Mouse (Mus musculus): ENCODE data around the gene Fhit. TPM values are rescaled to one million over a fixed set of nuclear protein-coding genes. Genes with fewer than 3 reads are reported as not detected.
A peak's percentile ranks its signal among the peaks of the same experiment; 100 is the strongest.

Fhit gene
- total and polyA plus RNA-seq, 2 experiments from 2014 or later = 2.5 to 12.5 TPM

- no peak for ATAC-seq
- 93% methylated on average over 5 of the region's 5 CpGs for WGBS
- no peak for TF ChIP-seq CTCF (IDR thresholded peaks at IDR 0.05; ENCODE audit: low read depth)
- Histone ChIP-seq H3K4me1 (ENCODE audit: insufficient read depth, low read length) (no peaks in the 10 kb centered on the region), H3K4me3 (ENCODE audit: low read length) (no peak overlapping the region), H3K27ac (no peak overlapping the region), H3K9me3 (ENCODE audit: low read length) (no peaks in the 10 kb centered on the region), H3K27me3 (ENCODE audit: insufficient read depth, low read length) (no peaks in the 10 kb centered on the region), H3K4me2 (ENCODE audit: low read depth, low read length) (no peak overlapping the region), H3K36me3 (ENCODE audit: insufficient read depth, low read length) (no peaks in the 10 kb centered on the region), H3K9ac (replicated peaks; ENCODE audit: low read length) (no peak overlapping the region)
- DNase-seq (ENCODE audit: low spot score) = no peak
Observed at GRCm38 (mm10) chr14:10205699-10206098, 956.1 kb downstream of the Fhit start.

- no peaks in the 10 kb centered on the region for H3K9me3 ChIP-seq (ENCODE audit: low read length)
- H3K4me1 ChIP-seq (ENCODE audit: insufficient read depth, low read length) = no peaks in the 10 kb centered on the region
- DNase-seq (ENCODE audit: low spot score) (no peak), ATAC-seq (no peak)
- H3K4me3 ChIP-seq (ENCODE audit: low read length) = no peak overlapping the region
- WGBS = 85% methylated on average over 4 of the region's 4 CpGs
- TF ChIP-seq CTCF (IDR thresholded peaks at IDR 0.05; ENCODE audit: low read depth) = no peak
- no peak overlapping the region for H3K27ac ChIP-seq
- H3K36me3 ChIP-seq (ENCODE audit: insufficient read depth, low read length) = no peaks in the 10 kb centered on the region
- no peak overlapping the region for H3K9ac ChIP-seq (replicated peaks; ENCODE audit: low read length)
- H3K4me2 ChIP-seq (ENCODE audit: low read depth, low read length) = no peak overlapping the region
- H3K27me3 ChIP-seq (ENCODE audit: insufficient read depth, low read length) = no peaks in the 10 kb centered on the region
Observed at GRCm38 (mm10) chr14:10205290-10205689, 956.5 kb downstream of the Fhit start.

- no peak overlapping the region for H3K4me3 ChIP-seq (ENCODE audit: low read length)
- 77% methylated on average over 5 of the region's 5 CpGs for WGBS
- H3K27me3 ChIP-seq (ENCODE audit: insufficient read depth, low read length) = no peaks in the 10 kb centered on the region
- H3K4me2 ChIP-seq (ENCODE audit: low read depth, low read length) = no peak overlapping the region
- no peak overlapping the region for H3K9ac ChIP-seq (replicated peaks; ENCODE audit: low read length)
- H3K27ac ChIP-seq = no peak overlapping the region
- ATAC-seq (no peak), DNase-seq (ENCODE audit: low spot score) (no peak)
- no peaks in the 10 kb centered on the region for H3K9me3 ChIP-seq (ENCODE audit: low read length)
- H3K36me3 ChIP-seq (ENCODE audit: insufficient read depth, low read length) = no peaks in the 10 kb centered on the region
- H3K4me1 ChIP-seq (ENCODE audit: insufficient read depth, low read length) = no peaks in the 10 kb centered on the region
- TF ChIP-seq CTCF (IDR thresholded peaks at IDR 0.05; ENCODE audit: low read depth) = no peak
Observed at GRCm38 (mm10) chr14:10194130-10194529, 967.7 kb downstream of the Fhit start.

- DNase-seq (ENCODE audit: low spot score) (no peak), ATAC-seq (no peak)
Observed at GRCm38 (mm10) chr14:10171761-10172160, 990.1 kb downstream of the Fhit start.

GRCm38 (mm10) chr14:10166641-10167429 is 995.0 kb downstream of the Fhit start:
- WGBS = 52% methylated on average over 6 of the region's 6 CpGs
- no peak for TF ChIP-seq CTCF (IDR thresholded peaks at IDR 0.05; ENCODE audit: low read depth)
- H3K4me3 ChIP-seq (ENCODE audit: low read length) = no peak overlapping the region
- H3K36me3 ChIP-seq (ENCODE audit: insufficient read depth, low read length) = no peaks in the 10 kb centered on the region
- ATAC-seq (no peak), DNase-seq (ENCODE audit: low spot score) (peak; percentile 18)
- H3K27me3 ChIP-seq (ENCODE audit: insufficient read depth, low read length) = no peaks in the 10 kb centered on the region
- H3K27ac ChIP-seq = no peak overlapping the region
- no peak overlapping the region for H3K9ac ChIP-seq (replicated peaks; ENCODE audit: low read length)
- no peaks in the 10 kb centered on the region for H3K9me3 ChIP-seq (ENCODE audit: low read length)
- no peaks in the 10 kb centered on the region for H3K4me1 ChIP-seq (ENCODE audit: insufficient read depth, low read length)
- no peak overlapping the region for H3K4me2 ChIP-seq (ENCODE audit: low read depth, low read length)

More at GRCm38 (mm10) chr14:10171761-10172160, 990.1 kb downstream of the Fhit start:
- H3K4me1 ChIP-seq (ENCODE audit: insufficient read depth, low read length) = no peaks in the 10 kb centered on the region
- H3K9ac ChIP-seq (replicated peaks; ENCODE audit: low read length) = no peak overlapping the region
- H3K36me3 ChIP-seq (ENCODE audit: insufficient read depth, low read length) = no peaks in the 10 kb centered on the region
- TF ChIP-seq CTCF (IDR thresholded peaks at IDR 0.05; ENCODE audit: low read depth) = no peak
- H3K27me3 ChIP-seq (ENCODE audit: insufficient read depth, low read length) = no peaks in the 10 kb centered on the region
- WGBS = 57% methylated on average over 2 of the region's 2 CpGs
- H3K27ac ChIP-seq = no peak overlapping the region
- no peak overlapping the region for H3K4me2 ChIP-seq (ENCODE audit: low read depth, low read length)
- no peaks in the 10 kb centered on the region for H3K9me3 ChIP-seq (ENCODE audit: low read length)
- H3K4me3 ChIP-seq (ENCODE audit: low read length) = no peak overlapping the region

GRCm38 (mm10) chr14:10149872-10150271 is 1012.0 kb downstream of the Fhit start:
- no peaks in the 10 kb centered on the region for H3K9me3 ChIP-seq (ENCODE audit: low read length)
- H3K4me3 ChIP-seq (ENCODE audit: low read length) = no peak overlapping the region
- no peak for ATAC-seq
- no peak overlapping the region for H3K9ac ChIP-seq (replicated peaks; ENCODE audit: low read length)
- H3K4me2 ChIP-seq (ENCODE audit: low read depth, low read length) = no peak overlapping the region
- no peaks in the 10 kb centered on the region for H3K27me3 ChIP-seq (ENCODE audit: insufficient read depth, low read length)
- H3K27ac ChIP-seq = no peak overlapping the region
- WGBS = 20% methylated on average over 5 of the region's 5 CpGs
- DNase-seq (ENCODE audit: low spot score) = peak; percentile 19
- H3K4me1 ChIP-seq (ENCODE audit: insufficient read depth, low read length) = no peaks in the 10 kb centered on the region
- no peaks in the 10 kb centered on the region for H3K36me3 ChIP-seq (ENCODE audit: insufficient read depth, low read length)
- TF ChIP-seq CTCF (IDR thresholded peaks at IDR 0.05; ENCODE audit: low read depth) = no peak

- ATAC-seq (no peak), DNase-seq (ENCODE audit: low spot score) (no peak)
- no peaks in the 10 kb centered on the region for H3K9me3 ChIP-seq (ENCODE audit: low read length)
- H3K36me3 ChIP-seq (ENCODE audit: insufficient read depth, low read length) = no peaks in the 10 kb centered on the region
- H3K4me3 ChIP-seq (ENCODE audit: low read length) = no peak overlapping the region
- no peak overlapping the region for H3K9ac ChIP-seq (replicated peaks; ENCODE audit: low read length)
- H3K4me1 ChIP-seq (ENCODE audit: insufficient read depth, low read length) = no peaks in the 10 kb centered on the region
- TF ChIP-seq CTCF (IDR thresholded peaks at IDR 0.05; ENCODE audit: low read depth) = no peak
- no peak overlapping the region for H3K27ac ChIP-seq
- H3K4me2 ChIP-seq (ENCODE audit: low read depth, low read length) = no peak overlapping the region
- H3K27me3 ChIP-seq (ENCODE audit: insufficient read depth, low read length) = no peaks in the 10 kb centered on the region
Observed at GRCm38 (mm10) chr14:10139311-10139710, 1022.5 kb downstream of the Fhit start.

Measured in hindbrain, postnatal 0 days (tissue).